Mouse (Mus musculus): ENCODE measurements around the gene Pcid2.
"Not testable (repeated sequence)": the region's sequence is repeated elsewhere in the genome, so short reads cannot be mapped to it uniquely, and the experiment has no call there.

The Pcid2 gene

GRCm38 (mm10) chr8:13104691-13105086, 570 bp downstream of the Pcid2 start:
- in situ Hi-C loops (cut with MboI, MseI): loop anchor here (10.0 kb wide), 2 partner anchors 680 to 1550 kb away; partner anchors contain the start of genes Cars2 (in 2 of the 2), Ing1 (in 2 of the 2) and Upf3a (in 1 of the 2)

DNA sequence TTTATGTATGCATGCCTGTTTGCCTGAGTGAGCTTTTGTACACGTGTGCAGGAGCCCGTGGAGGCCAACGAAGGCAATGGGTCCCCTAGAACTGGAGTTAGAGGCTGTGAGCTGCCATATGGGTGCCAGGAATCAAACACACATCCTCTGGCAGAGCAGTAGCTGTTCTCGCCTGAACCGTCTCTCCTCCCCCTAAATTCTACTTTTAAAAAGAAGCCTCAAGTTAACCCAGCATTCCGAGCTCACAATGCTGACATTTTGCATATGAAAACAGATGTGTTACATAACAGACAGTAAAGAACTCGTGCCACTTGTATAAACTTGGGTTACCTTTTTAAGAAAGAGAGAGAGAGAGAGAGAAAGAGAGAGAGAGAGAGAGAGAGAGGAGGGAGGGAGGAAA, 27.7 kb downstream of the Pcid2 start:
- in situ Hi-C loops (cut with MboI, MseI): no loop called here

- in situ Hi-C loops (cut with MboI, MseI): not testable (repeated sequence)
These were observed 29.7 kb downstream of the Pcid2 start for GRCm38 (mm10) chr8:13075579-13075978.

DNA sequence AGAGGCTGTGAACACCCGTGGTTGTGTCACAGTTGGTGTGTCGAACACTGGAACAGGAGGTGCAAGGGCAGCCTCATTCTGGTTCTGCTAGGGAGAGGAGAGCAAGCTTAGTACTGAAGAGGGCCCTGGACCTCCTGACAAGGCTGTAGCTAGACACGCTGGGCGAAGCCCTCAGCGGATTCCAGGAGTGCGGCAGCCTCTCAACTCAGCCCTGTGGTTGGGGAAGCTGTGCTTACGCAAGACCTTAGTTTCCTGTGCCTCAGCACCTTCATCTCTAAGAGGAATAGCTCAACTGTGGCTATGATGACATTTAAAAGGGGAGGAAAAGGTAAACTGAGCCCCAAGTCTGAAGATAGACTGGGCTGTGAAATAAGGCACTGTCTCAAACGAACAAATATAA, 30.2 kb downstream of the Pcid2 start:
- in situ Hi-C loops (cut with MboI, MseI): no loop called here

- in situ Hi-C loops (cut with MboI, MseI): no loop called here
These were observed 32.0 kb downstream of the Pcid2 start for GRCm38 (mm10) chr8:13073255-13073654.

DNA sequence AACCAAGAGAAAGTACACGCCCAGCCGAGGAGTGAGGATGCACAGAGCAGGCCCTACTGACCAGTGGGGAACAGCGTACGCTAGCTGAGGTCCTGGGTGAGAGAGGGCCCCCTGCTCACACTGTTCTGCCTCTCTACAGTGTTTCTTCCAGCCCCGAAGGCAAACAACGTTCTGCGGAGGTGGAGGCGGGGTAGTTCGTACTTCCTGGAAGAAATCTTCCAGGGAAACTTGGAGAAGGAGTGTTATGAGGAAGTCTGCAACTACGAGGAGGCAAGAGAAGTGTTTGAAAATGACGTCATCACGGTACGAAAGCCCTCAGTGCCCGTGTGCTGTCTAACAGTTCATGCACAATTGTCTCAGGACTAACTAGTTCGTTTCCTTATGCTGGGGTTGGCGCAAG, 42.1 kb downstream of the Pcid2 start:
- in situ Hi-C loops (cut with MboI, MseI): no loop called here

DNA sequence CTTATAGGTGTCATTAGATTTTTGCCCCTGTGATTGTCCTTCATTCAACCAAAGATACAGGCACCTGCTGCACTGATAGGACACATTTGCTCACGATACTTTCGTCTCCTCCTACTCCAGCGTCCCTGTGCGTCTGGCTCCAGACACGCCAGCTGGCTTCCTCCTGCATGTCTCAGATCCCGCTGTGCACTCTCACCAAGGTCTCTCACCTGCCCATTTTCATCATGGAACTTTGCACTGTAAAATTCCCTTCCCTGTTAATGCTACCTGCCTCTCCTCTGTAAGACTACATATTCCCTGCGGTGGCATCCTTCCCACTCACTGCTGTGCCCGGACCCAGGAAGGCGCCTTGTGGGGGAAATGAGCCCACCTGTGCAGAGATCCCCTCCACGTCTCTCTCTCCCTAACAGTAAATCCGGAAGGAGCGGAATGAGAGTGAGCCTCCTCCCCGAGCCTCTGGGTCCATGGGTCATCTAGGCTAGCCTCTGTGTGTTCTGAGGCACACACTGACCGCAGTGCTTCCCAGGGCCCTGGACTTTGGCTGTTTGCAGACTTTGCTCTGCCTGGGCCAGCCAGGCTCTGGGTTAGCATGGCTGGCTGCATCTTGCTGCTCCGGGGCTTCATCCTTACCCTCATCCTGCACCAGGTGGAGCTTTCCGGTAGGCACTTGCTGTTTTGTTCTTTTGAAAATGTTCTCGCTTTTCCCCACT, 44.7 kb downstream of the Pcid2 start, which contains the start of gene Proz:
Gene Proz, plus strand, starts transcription at position 474 of the 710 bp plus-strand sequence.
- in situ Hi-C loops (cut with MboI, MseI): no loop called here

DNA sequence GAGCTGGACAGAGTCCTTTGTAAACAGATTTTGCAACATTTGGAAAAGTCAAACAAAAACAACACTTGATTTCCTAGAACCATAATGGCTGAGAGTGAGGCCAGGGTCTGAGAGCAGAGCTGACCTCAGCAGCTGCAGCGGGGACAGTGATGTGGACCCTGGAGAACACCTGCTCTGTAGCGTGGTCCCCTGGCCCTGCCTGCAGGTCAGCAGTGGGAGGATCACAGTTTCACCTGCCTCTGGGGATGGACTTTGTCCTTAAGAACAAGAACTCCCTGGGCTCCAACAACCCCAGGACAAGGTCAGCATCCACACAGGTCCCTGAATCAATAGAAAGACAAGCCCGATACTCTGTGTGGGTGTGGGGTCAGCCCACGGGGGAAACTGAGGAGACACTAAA, 47.9 kb downstream of the Pcid2 start:
- in situ Hi-C loops (cut with MboI, MseI): no loop called here

DNA sequence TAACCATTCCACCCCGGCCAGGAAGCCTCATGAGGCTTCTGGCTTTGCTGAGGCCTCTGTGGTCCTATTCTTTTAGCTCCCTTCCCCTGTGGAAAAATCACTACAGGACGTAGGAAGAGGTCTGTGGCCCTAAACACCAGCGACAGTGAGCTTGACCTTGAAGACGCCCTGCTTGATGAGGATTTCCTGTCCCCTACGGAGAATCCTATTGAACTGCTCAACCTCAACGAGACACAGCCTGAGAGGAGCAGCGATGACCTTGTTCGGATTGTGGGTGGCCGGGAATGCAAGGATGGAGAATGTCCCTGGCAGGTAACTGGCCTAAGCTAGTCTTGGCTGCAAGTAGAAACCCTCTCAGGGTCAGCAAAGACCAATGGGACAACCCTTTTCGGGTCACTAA, 54.7 kb downstream of the Pcid2 start:
- in situ Hi-C loops (cut with MboI, MseI): no loop called here

DNA sequence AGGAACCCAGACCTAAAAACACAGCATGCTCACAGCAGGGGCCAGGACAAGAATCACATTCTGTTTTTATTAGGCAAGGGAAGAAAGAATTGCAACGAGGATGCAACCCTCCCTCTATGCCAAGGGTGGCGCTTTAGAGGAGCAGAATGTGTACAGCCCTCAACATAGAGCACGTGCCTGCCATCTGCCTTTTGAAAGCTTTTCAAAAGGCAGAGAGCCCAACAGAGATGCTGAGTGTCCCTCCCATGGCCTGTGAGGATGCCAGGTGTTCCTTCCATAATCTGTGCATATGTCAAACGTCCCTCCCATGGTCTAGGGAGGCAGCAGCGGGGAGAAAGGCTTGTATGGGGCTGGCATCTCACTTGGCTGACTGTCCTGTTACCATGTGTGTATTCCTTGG, 57.6 kb downstream of the Pcid2 start:
- in situ Hi-C loops (cut with MboI, MseI): loop anchor here in 1 of 2 experiments (10.0 kb wide), 1 partner anchor 1427 kb away; no protein-coding TSS in a partner anchor

- in situ Hi-C loops (cut with MboI, MseI): loop anchor here in 1 of 2 experiments (10.0 kb wide), 1 partner anchor 1433 kb away; no protein-coding TSS in a partner anchor
These were observed 63.8 kb downstream of the Pcid2 start for GRCm38 (mm10) chr8:13041459-13041858.

GRCm38 (mm10) chr8:13039054-13039453, 66.2 kb downstream of the Pcid2 start:
- in situ Hi-C loops (cut with MboI, MseI): no loop called here

DNA sequence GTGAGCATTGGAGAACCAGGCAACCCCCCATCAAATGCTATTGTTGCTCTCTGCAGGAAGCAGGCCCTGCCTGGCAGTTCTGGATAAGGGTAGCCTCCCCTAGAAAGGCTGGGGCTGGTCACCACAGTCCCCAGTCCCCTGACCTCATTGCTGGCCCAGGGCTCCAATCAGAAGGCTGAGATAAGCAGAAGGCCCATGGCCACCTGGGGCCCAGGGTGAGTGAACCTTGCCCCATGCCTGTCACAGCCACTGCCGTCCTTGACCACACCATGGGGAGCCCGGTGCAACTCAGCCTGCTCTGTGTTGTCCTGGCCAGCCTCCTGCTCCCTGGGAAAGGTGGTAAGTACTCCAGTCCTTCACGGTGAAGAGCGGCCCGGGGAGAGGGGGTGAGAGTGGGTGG, 67.7 kb downstream of the Pcid2 start:
- in situ Hi-C loops (cut with MboI, MseI): no loop called here

DNA sequence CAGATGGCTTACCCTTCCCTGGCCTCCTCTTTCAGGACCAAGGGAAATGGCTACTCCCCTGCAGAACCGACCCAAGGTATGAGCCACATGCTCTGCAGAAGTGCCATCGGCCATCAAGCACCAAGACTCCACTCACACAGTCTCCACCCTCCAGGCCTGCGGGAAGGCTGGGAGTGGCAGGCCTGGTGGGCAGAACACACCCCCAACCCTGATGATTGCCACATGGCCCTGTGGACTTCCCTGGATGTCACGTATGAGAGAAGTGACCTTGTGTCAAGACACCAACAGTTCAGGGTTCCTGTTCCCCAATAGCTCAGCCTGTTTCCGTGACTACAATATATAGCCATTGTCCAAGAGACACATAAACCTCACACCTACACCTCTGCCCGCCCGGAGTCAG, 68.2 kb downstream of the Pcid2 start, which contains the start of gene F10:
Gene F10, plus strand, starts transcription at position 294 of the 400 bp plus-strand sequence.
- in situ Hi-C loops (cut with MboI, MseI): no loop called here

DNA sequence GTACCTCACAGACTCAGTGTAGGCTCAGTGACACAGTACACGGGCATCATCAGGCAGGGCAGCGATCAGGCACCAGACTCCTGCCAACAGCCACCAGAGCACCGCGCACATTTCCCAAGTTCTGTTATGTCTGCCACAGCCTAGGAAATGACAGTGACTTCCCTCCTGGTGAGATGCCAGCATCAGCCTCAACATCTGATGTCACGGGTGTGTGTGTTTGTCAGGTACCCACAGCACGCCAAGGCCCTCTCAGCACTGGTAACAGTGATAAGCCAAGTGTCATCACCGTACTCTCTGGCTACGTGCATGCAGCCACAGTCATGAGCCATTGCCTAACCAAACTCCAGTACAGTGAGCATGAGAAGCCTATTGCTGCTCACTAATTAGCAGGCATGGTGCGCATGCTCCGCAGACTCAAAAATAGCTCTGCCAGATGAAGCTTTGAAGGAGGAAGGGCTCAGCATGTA, 68.9 kb downstream of the Pcid2 start:
- in situ Hi-C loops (cut with MboI, MseI): no loop called here

- in situ Hi-C loops (cut with MboI, MseI): no loop called here
These were observed 76.8 kb downstream of the Pcid2 start for GRCm38 (mm10) chr8:13028482-13028881.

- in situ Hi-C loops (cut with MboI, MseI): no loop called here
These were observed 77.6 kb downstream of the Pcid2 start for GRCm38 (mm10) chr8:13027615-13028014.

Data from T-helper 17 cell (primary cell).